Mouse (Mus musculus) central nervous system, embryonic 11.5 days (tissue): ENCODE measurements around the gene Sprr4. TPM values are rescaled to one million over a fixed set of nuclear protein-coding genes. Genes with fewer than 3 reads are reported as not detected.

Experiments used
- polyA plus RNA-seq: library from polyadenylated mRNA; depleted of rRNA; stranded (reverse); fragments of >200 nt; gene quantifications from 2 replicates; pipeline ENCODE4 v1.2.3, GENCODE M21; 2012; rRNA removed

The Sprr4 gene
- polyA plus RNA-seq: not detected in 2 replicates

DNA sequence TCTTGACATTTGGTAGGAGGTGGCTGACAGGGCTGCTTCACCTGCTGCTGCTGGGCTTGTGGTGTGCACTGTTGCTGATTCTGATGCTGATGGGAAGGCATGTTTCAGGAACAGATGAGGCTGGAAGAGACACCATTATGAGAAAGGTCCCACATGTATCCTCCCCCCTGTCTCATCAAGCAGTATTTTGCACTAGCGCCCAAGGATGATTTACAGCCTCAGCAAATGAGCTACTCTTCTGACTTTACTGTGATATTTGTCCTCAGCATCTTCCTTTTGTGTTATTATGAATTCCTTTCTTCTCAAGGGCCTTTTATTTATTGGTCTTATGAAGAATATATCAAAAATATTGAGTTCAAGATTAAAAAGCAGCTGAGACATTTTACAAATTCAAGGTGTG, at the start of gene Sprr4:
Gene Sprr4 (minus strand): TSS at position 101 of the 400 bp plus-strand sequence.

DNA sequence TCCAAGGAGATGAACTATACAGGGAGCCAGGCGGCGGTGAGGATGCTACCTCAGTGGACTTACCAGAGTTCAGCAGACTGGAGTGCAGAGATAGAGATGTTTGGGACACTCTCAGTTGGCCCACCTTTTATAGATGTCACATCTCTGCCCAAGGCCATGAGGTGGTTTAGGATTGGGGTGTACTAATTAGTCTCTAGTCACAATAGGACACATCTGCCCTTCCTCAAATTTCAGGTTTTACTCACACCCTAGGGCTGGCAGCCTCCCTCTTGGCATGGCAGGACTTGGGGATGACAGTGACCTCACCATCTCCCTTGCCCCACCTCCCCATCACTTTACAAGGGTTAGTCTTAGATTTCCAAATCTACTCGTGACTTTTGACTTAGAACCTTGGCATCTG, 34.1 kb upstream of the Sprr4 start, which contains the start of gene 2310046K23Rik:
Gene 2310046K23Rik (minus strand): TSS at position 101 of the 400 bp plus-strand sequence.

DNA sequence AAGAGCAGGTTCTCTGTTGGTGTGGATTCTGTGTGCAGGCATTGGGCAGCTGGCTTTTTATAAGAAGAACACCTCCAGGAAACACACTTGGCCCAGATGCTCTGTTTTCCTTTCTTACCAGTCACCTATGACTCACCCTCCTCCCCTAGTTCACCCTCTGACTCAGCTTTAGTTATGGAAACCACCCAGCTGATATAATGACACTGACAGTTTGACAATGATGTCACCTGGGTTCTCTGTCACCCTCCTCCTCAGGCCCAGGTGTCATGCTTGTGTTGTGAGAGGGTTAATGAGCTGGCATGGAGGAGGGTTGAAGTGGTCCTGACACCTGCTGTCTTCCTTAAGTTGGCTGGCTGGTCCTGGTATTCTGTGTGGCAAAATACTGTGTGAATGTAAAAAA, 14.4 kb downstream of the Sprr4 start, which contains the start of gene Sprr1a:
Gene Sprr1a (minus strand): TSS at position 33 of the 400 bp plus-strand sequence.

DNA sequence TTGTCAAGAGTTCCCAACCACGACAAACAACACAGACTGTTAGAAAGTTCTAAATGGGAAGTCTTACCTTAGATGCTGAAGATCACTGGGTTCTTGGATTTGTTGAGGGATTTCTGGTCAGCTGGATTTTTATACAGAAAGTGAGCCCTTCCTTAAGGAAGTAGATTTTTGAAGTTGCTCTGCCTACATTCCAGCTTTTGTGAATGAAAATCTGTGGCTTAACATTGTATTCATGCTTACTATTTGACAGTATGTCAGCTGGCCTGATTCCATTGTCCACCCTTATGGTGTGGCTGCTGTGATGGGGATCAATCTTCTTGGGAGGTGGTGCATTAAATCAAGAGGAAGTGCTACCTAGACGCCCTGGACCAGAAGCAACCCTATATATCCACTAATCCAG, 41.7 kb downstream of the Sprr4 start, which contains the start of gene Sprr3:
Gene Sprr3 (minus strand): TSS at position 101 of the 400 bp plus-strand sequence.

Other genes starting within 250 kb of the Sprr4 start
- gene Sprr2a3, start 215.1 kb downstream of the Sprr4 start, polyA plus RNA-seq: not detected in 2 replicates
- gene Sprr2b, start 183.9 kb downstream of the Sprr4 start, polyA plus RNA-seq: not detected in 2 replicates
- not detected in 2 replicates for gene Sprr2d, start 161.4 kb downstream of the Sprr4 start, polyA plus RNA-seq
- not detected in 2 replicates for gene Sprr2e, start 148.3 kb downstream of the Sprr4 start, polyA plus RNA-seq
- not detected in 2 replicates for gene Sprr2f, start 135.3 kb downstream of the Sprr4 start, polyA plus RNA-seq
- gene Sprr2h, start 114.8 kb downstream of the Sprr4 start, polyA plus RNA-seq: not detected in 2 replicates
- gene Sprr2i, start 92.5 kb downstream of the Sprr4 start, polyA plus RNA-seq: not detected in 2 replicates
- gene Sprr2j-ps, start 82.4 kb downstream of the Sprr4 start, polyA plus RNA-seq: not detected in 2 replicates
- 2.8 and 5.1 TPM in 2 replicates for gene Gm9774, start 71.1 kb downstream of the Sprr4 start, polyA plus RNA-seq
- gene Sprr2k, start 67.9 kb downstream of the Sprr4 start, polyA plus RNA-seq: not detected in 2 replicates
- not detected in 2 replicates for gene Sprr1b, start 61.7 kb downstream of the Sprr4 start, polyA plus RNA-seq
- not detected in 2 replicates for gene Sprr3, start 41.8 kb downstream of the Sprr4 start, polyA plus RNA-seq
- gene Sprr1a, start 14.6 kb downstream of the Sprr4 start, polyA plus RNA-seq: 0.08 and 0.10 TPM in 2 replicates
- not detected in 2 replicates for gene 2310046K23Rik, start 34.0 kb upstream of the Sprr4 start, polyA plus RNA-seq
- 0.02 and 0.04 TPM in 2 replicates for gene Ivl, start 73.2 kb upstream of the Sprr4 start, polyA plus RNA-seq
- gene Smcp, start 88.5 kb upstream of the Sprr4 start, polyA plus RNA-seq: not detected in 2 replicates
- not detected in 2 replicates for gene 2210017I01Rik, start 107.0 kb upstream of the Sprr4 start, polyA plus RNA-seq
- gene Lce6a, start 121.2 kb upstream of the Sprr4 start, polyA plus RNA-seq: not detected in 2 replicates
- not detected in 2 replicates for gene Lce1a1, start 147.8 kb upstream of the Sprr4 start, polyA plus RNA-seq
- gene Lce1b, start 156.4 kb upstream of the Sprr4 start, polyA plus RNA-seq: not detected in 2 replicates
- gene Lce1a2, start 169.8 kb upstream of the Sprr4 start, polyA plus RNA-seq: not detected in 2 replicates
- gene Lce1c, start 178.8 kb upstream of the Sprr4 start, polyA plus RNA-seq: not detected in 2 replicates
- not detected in 2 replicates for gene Lce1d, start 186.7 kb upstream of the Sprr4 start, polyA plus RNA-seq
- gene Lce1e, start 208.6 kb upstream of the Sprr4 start, polyA plus RNA-seq: not detected in 2 replicates
- not detected in 2 replicates for gene Lce1f, start 219.9 kb upstream of the Sprr4 start, polyA plus RNA-seq
- gene Gm38119, start 238.6 kb upstream of the Sprr4 start, polyA plus RNA-seq: not detected in 2 replicates